Mouse (Mus musculus): ENCODE measurements around the gene Exoc3l4. TPM values are rescaled to one million over a fixed set of nuclear protein-coding genes. Genes with fewer than 3 reads are reported as not detected.

Gene Exoc3l4
- polyA plus RNA-seq, 1 experiment = 10.0 TPM

DNA sequence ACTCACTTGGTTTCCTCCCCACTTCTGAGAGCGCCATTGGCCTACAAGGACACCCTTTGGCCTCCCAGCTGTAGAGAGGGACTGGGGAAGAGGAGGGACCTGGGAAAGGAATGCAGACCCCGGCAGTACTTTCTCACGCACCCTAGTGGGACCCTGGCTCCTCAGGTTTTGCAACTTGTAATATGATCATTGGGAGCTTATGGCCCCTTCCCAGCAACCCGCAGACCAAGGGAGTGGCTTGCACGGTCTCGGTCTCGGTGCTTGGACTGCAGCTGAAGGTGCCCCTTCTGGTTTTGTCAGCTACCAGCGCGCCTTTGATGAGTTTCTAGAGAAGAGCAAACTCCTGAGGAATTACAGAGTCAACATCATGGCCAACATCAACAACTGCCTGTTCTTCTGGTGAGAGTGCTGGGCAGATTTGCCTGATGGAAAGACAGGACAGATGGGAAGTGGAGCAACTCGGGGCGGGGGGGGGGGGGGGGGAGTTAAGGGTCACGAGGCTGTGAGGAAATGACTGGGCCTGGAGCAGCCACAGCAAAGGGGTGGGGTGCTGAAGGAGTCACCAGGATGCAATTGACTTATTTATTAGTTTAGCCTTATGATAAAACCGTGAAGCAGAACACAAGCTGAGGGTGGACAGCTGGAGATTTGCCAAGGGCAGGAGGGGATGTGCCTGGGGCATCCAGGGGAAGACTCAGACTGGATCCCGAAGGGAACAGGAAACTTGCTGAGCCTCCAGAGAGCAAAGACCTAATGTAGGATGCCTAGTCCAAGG lies 32.3 kb downstream of the Exoc3l4 start:
- peaks cover 2% of the 10 kb centered on the region; the same call in 1 of the 2 replicates for H3K27me3 ChIP-seq (ENCODE audit: control insufficient read depth, insufficient read depth, low read length)
- TF ChIP-seq POLR2A (IDR thresholded peaks at IDR 0.05; ENCODE audit: borderline replicate concordance, insufficient read depth, low read length) (no peak), CTCF (IDR thresholded peaks at IDR 0.05; ENCODE audit: borderline replicate concordance, insufficient read depth, low read depth, low read length) (no peak)
- DNase-seq = no peak
- no peak overlapping the region for H3K27ac ChIP-seq (ENCODE audit: insufficient read depth, low read length)
- H3K4me3 ChIP-seq (replicated peaks; ENCODE audit: insufficient read depth, low read depth, low read length) = no peak overlapping the region
- 33% methylated on average over 14 of the region's 14 CpGs for WGBS
- H3K4me1 ChIP-seq (ENCODE audit: control insufficient read depth, insufficient read depth, low read length) = 0 out of 2 replicates have a peak, but pooled peaks cover 5% of the 10 kb centered on the region

DNA sequence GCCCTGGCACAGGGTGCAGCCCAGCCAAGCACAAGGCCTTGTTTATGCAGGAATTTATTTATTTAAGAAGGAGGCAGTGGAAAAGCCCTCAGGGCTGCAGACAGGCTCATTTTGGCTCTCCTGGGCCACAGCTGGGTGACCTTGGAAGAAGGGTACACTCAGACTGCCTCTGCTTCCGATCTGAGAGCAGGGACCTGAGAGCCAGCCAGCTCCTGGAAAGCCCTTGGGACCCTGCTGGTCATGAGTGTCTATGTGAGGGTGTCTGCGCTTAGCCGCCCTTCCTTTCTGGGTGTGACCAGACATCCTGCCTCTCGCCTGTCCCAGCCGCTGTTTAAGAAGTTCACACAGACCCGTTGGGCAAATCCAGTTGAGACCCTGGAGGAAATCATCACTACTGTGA lies 33.5 kb downstream of the Exoc3l4 start:
- Histone ChIP-seq H3K27me3 (ENCODE audit: control insufficient read depth, insufficient read depth, low read length) (peaks cover 2% of the 10 kb centered on the region; the same call in 1 of the 2 replicates), H3K4me3 (replicated peaks; ENCODE audit: insufficient read depth, low read depth, low read length) (no peak overlapping the region), H3K4me1 (ENCODE audit: control insufficient read depth, insufficient read depth, low read length) (0 out of 2 replicates have a peak, but pooled peaks cover 5% of the 10 kb centered on the region), H3K27ac (ENCODE audit: insufficient read depth, low read length) (no peak overlapping the region)
- no peak for TF ChIP-seq POLR2A (IDR thresholded peaks at IDR 0.05; ENCODE audit: borderline replicate concordance, insufficient read depth, low read length)
- no peak for TF ChIP-seq CTCF (IDR thresholded peaks at IDR 0.05; ENCODE audit: borderline replicate concordance, insufficient read depth, low read depth, low read length)
- 58% methylated on average over 6 of the region's 6 CpGs for WGBS
- DNase-seq = no peak

GRCm38 (mm10) chr12:111451561-111451960 lies 34.7 kb downstream of the Exoc3l4 start:
- 83% methylated on average over 7 of the region's 7 CpGs for WGBS

DNA sequence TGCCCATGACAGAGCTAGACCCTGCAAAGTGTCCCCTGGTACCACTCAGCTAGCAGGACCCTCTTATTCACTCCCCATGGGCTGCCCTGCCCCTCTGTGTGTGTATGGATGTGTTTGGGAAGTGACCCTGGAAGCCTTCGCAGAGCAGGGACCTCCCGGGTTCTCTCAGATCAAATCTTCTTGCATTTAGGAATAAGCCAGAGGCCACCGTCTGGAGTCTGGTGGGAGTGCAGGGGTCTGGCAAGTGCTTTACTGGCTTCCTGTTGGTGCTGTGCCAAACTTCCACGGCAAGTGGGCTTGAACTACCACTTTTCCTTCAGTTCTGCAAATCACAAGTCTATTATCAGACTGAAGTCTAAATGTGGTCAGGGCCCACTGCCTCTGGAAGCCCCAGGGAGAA lies 37.2 kb downstream of the Exoc3l4 start:
- 57% methylated on average over 4 of the region's 4 CpGs for WGBS
- Histone ChIP-seq H3K4me1 (ENCODE audit: control insufficient read depth, insufficient read depth, low read length) (no peaks in the 10 kb centered on the region), H3K4me3 (replicated peaks; ENCODE audit: insufficient read depth, low read depth, low read length) (no peak overlapping the region), H3K27me3 (ENCODE audit: control insufficient read depth, insufficient read depth, low read length) (no peaks in the 10 kb centered on the region; the same call in 1 of the 2 replicates), H3K27ac (ENCODE audit: insufficient read depth, low read length) (no peak overlapping the region)
- TF ChIP-seq CTCF (IDR thresholded peaks at IDR 0.05; ENCODE audit: borderline replicate concordance, insufficient read depth, low read depth, low read length) (no peak), POLR2A (IDR thresholded peaks at IDR 0.05; ENCODE audit: borderline replicate concordance, insufficient read depth, low read length) (no peak)
- DNase-seq = no peak

More at GRCm38 (mm10) chr12:111451561-111451960, 34.7 kb downstream of the Exoc3l4 start:
- Histone ChIP-seq H3K4me1 (ENCODE audit: control insufficient read depth, insufficient read depth, low read length) (0 out of 2 replicates have a peak, but pooled peaks cover 5% of the 10 kb centered on the region), H3K4me3 (replicated peaks; ENCODE audit: insufficient read depth, low read depth, low read length) (no peak overlapping the region), H3K27me3 (ENCODE audit: control insufficient read depth, insufficient read depth, low read length) (no peaks in the 10 kb centered on the region; the same call in 1 of the 2 replicates), H3K27ac (ENCODE audit: insufficient read depth, low read length) (no peak overlapping the region)
- no peak for DNase-seq
- TF ChIP-seq CTCF (IDR thresholded peaks at IDR 0.05; ENCODE audit: borderline replicate concordance, insufficient read depth, low read depth, low read length) = no peak
- no peak for TF ChIP-seq POLR2A (IDR thresholded peaks at IDR 0.05; ENCODE audit: borderline replicate concordance, insufficient read depth, low read length)

GRCm38 (mm10) chr12:111454543-111455280 lies 37.9 kb downstream of the Exoc3l4 start:
- DNase-seq = no peak
- H3K27me3 ChIP-seq (ENCODE audit: control insufficient read depth, insufficient read depth, low read length) = no peaks in the 10 kb centered on the region; the same call in 1 of the 2 replicates
- H3K4me1 ChIP-seq (ENCODE audit: control insufficient read depth, insufficient read depth, low read length) = no peaks in the 10 kb centered on the region; the same call in 1 of the 2 replicates
- 74% methylated on average over 10 of the region's 10 CpGs for WGBS
- no peak overlapping the region for H3K27ac ChIP-seq (ENCODE audit: insufficient read depth, low read length)
- TF ChIP-seq CTCF (IDR thresholded peaks at IDR 0.05; ENCODE audit: borderline replicate concordance, insufficient read depth, low read depth, low read length) = no peak
- TF ChIP-seq POLR2A (IDR thresholded peaks at IDR 0.05; ENCODE audit: borderline replicate concordance, insufficient read depth, low read length) = no peak
- no peak overlapping the region for H3K4me3 ChIP-seq (replicated peaks; ENCODE audit: insufficient read depth, low read depth, low read length)

DNA sequence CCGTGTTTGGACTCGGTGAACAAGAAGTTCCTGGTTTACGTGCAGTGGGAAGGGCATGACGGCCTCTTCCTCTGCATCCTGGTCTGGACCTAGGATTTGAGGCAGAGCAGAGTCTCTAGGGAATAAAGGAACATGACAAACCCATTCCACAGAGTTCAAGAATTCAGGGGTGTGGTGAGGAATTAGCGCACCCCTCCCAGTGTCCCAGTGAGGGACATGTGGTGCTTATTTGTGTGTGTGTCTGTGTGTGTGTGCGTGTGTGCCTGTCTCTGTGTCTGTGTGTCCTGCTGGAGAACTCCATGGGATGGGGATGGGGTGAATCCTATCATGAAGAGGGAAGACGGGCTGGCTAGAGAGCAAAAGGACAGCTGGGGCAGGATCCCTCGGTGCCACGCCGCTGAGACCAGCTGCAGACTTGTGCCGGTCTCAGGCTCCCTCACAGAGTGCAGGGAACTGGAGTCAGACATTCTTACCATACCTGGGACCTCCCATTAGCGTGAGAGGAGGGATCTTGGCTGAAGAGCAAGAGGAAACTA lies 38.6 kb downstream of the Exoc3l4 start:
- Histone ChIP-seq H3K4me3 (replicated peaks; ENCODE audit: insufficient read depth, low read depth, low read length) (no peak overlapping the region), H3K4me1 (ENCODE audit: control insufficient read depth, insufficient read depth, low read length) (peaks cover 6% of the 10 kb centered on the region), H3K27ac (ENCODE audit: insufficient read depth, low read length) (no peak overlapping the region), H3K27me3 (ENCODE audit: control insufficient read depth, insufficient read depth, low read length) (no peaks in the 10 kb centered on the region; the same call in 1 of the 2 replicates)
- no peak for TF ChIP-seq CTCF (IDR thresholded peaks at IDR 0.05; ENCODE audit: borderline replicate concordance, insufficient read depth, low read depth, low read length)
- no peak for TF ChIP-seq POLR2A (IDR thresholded peaks at IDR 0.05; ENCODE audit: borderline replicate concordance, insufficient read depth, low read length)
- DNase-seq = no peak
- WGBS = 74% methylated on average over 12 of the region's 12 CpGs

DNA sequence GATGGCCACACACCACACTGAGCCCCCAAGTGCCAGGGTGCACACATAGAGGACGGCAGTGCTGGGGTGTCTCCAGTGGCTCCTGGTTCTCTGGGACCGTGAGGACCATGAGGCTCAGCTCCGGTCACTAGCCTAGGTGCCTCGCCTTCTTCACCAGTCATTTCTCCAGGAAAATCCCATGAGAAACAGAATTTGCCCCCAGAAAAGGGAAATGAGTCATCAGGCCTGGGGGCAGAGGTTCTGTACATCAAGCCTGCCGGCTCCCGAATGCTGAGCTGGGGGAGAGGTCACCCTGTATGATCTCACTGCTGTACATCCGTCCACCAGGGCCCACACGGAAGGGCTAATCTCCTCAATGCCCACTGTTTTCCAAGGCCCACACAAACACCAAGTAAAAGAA lies 39.0 kb downstream of the Exoc3l4 start:
- Histone ChIP-seq H3K27ac (ENCODE audit: insufficient read depth, low read length) (no peak overlapping the region), H3K27me3 (ENCODE audit: control insufficient read depth, insufficient read depth, low read length) (no peaks in the 10 kb centered on the region), H3K4me3 (replicated peaks; ENCODE audit: insufficient read depth, low read depth, low read length) (no peak overlapping the region), H3K4me1 (ENCODE audit: control insufficient read depth, insufficient read depth, low read length) (peaks cover 10% of the 10 kb centered on the region)
- no peak for TF ChIP-seq POLR2A (IDR thresholded peaks at IDR 0.05; ENCODE audit: borderline replicate concordance, insufficient read depth, low read length)
- no peak for TF ChIP-seq CTCF (IDR thresholded peaks at IDR 0.05; ENCODE audit: borderline replicate concordance, insufficient read depth, low read depth, low read length)
- DNase-seq = no peak
- 89% methylated on average over 8 of the region's 8 CpGs for WGBS

Data from cerebellum, adult 2 months (tissue).